Mouse (Mus musculus) myocyte (in vitro differentiated cells): ENCODE results near the gene Tmem176b. TPM values are rescaled to one million over a fixed set of nuclear protein-coding genes. Genes with fewer than 3 reads are reported as not detected.

Experiments used
- H3K27me3 ChIP-seq: one replicate; pipeline ENCODE4 v1.6.1; 2011; ENCODE audit not compliant: control insufficient read depth, insufficient read depth, insufficient read length
- H3K36me3 ChIP-seq: one replicate; pipeline ENCODE4 v1.6.1; 2011; ENCODE audit not compliant: control insufficient read depth, insufficient read depth
- H3K4me2 ChIP-seq: one replicate; pipeline ENCODE4 v1.6.1; 2011; ENCODE audit warnings: low read depth, control low read depth
- H3K4me3 ChIP-seq: one replicate; pipeline ENCODE4 v1.5.1; 2011; ENCODE audit warnings: mild to moderate bottlenecking, control low read depth, moderate library complexity
- H3K79me2 ChIP-seq: one replicate; pipeline ENCODE4 v1.6.1; 2011; ENCODE audit not compliant: control insufficient read depth, insufficient read depth
- H3ac ChIP-seq: one replicate; pipeline ENCODE4 v1.6.1; 2011; ENCODE audit not compliant: control insufficient read depth, insufficient read length
- CEBPB ChIP-seq: IDR thresholded peaks from 2 replicates; pipeline ENCODE4 v1.6.1; 2011; ENCODE audit warnings: mild to moderate bottlenecking, moderate library complexity; ENCODE audit not compliant: poor library complexity, insufficient read depth, severe bottlenecking
- E2F4 ChIP-seq: IDR thresholded peaks from one replicate; pipeline ENCODE4 v1.6.1; 2011; ENCODE audit warnings: mild to moderate bottlenecking, control low read depth, moderate library complexity; ENCODE audit not compliant: insufficient read depth
- MAX ChIP-seq: IDR thresholded peaks from one replicate; pipeline ENCODE4 v1.6.1; 2011; ENCODE audit warnings: low read depth, mild to moderate bottlenecking, control low read depth
- MYOD1 ChIP-seq, 3 experiments: IDR thresholded peaks; one replicate each; pipeline ENCODE4 v1.6.1; 2011; ENCODE audit warnings: control low read depth in 2 of 3, low read depth in 2 of 3, mild to moderate bottlenecking in 2 of 3, moderate library complexity in 1 of 3; ENCODE audit not compliant: insufficient read length in 2 of 3, control insufficient read depth in 1 of 3
- MYOG ChIP-seq, 3 experiments: IDR thresholded peaks; one replicate each; pipeline ENCODE4 v1.6.1; 2011; ENCODE audit warnings: control low read depth in 2 of 3, low read depth in 2 of 3, mild to moderate bottlenecking in 2 of 3; ENCODE audit not compliant: insufficient read length in 2 of 3, control insufficient read depth in 1 of 3, insufficient read depth in 1 of 3
- POLR2A ChIP-seq: IDR thresholded peaks from one replicate; pipeline ENCODE4 v1.6.1; 2011; ENCODE audit warnings: low read depth, mild to moderate bottlenecking, control low read depth, moderate library complexity; ENCODE audit not compliant: insufficient read length
- POLR2AphosphoS2 ChIP-seq: IDR thresholded peaks from one replicate; pipeline ENCODE4 v1.6.1; 2011; ENCODE audit warnings: low read depth, control low read depth; ENCODE audit not compliant: insufficient read length
- REST ChIP-seq: IDR thresholded peaks from one replicate; pipeline ENCODE4 v1.6.1; 2011; ENCODE audit warnings: mild to moderate bottlenecking, control low read depth, moderate library complexity; ENCODE audit not compliant: insufficient read depth, insufficient read length
- SRF ChIP-seq: IDR thresholded peaks from one replicate; pipeline ENCODE4 v1.6.1; 2011; ENCODE audit warnings: low read depth; ENCODE audit not compliant: control insufficient read depth, insufficient read length
- TCF12 ChIP-seq: IDR thresholded peaks from one replicate; pipeline ENCODE4 v1.6.1; 2011; ENCODE audit warnings: mild to moderate bottlenecking, control low read depth; ENCODE audit not compliant: poor library complexity, insufficient read depth, severe bottlenecking
- TCF3 ChIP-seq: IDR thresholded peaks from one replicate; pipeline ENCODE4 v1.6.1; 2011; ENCODE audit warnings: low read depth, control low read depth; ENCODE audit not compliant: insufficient read length
- USF1 ChIP-seq: IDR thresholded peaks from one replicate; pipeline ENCODE4 v1.6.1; 2011; ENCODE audit warnings: low read depth, mild to moderate bottlenecking, control low read depth, moderate library complexity
- polyA plus RNA-seq: library from polyadenylated mRNA; unstranded; fragments of >200 nt; fragmentation: generic; extraction: Trizol; gene quantifications from one replicate; pipeline ENCODE4 v1.2.1, GENCODE M21; 2012; ENCODE audit warnings: missing spikeins

The Tmem176b gene
- polyA plus RNA-seq, 1 experiment: 9.9 TPM

GRCm38 (mm10) chr6:48860851-48861250 lies 19.6 kb upstream of the Tmem176b start:
- Histone ChIP-seq H3K4me3 (no peak overlapping the region), H3K4me2 (no peak overlapping the region), H3K27me3 (no peaks in the 10 kb centered on the region), H3K36me3 (no peaks in the 10 kb centered on the region), H3K79me2 (no peaks in the 10 kb centered on the region), H3ac (no peak overlapping the region)
- TF ChIP-seq MAX: no peak
- TF ChIP-seq CEBPB: no peak
- no peak for TF ChIP-seq MYOG (IDR thresholded peaks at IDR 0.05; ENCODE audit: control insufficient read depth in 1 of 3, insufficient read depth in 1 of 3, insufficient read length in 2 of 3, low read depth in 2 of 3)
- TF ChIP-seq REST: no peak
- no peak for TF ChIP-seq USF1
- TF ChIP-seq E2F4: no peak
- TF ChIP-seq TCF3: no peak
- TF ChIP-seq MYOD1 (IDR thresholded peaks at IDR 0.05; ENCODE audit: control insufficient read depth in 1 of 3, insufficient read length in 2 of 3, low read depth in 2 of 3): no peak
- no peak for TF ChIP-seq TCF12
- no peak for TF ChIP-seq SRF
- TF ChIP-seq POLR2A: no peak
- TF ChIP-seq POLR2AphosphoS2: no peak

- no peaks in the 10 kb centered on the region for H3K27me3 ChIP-seq
- no peaks in the 10 kb centered on the region for H3K36me3 ChIP-seq
- TF ChIP-seq MYOG (IDR thresholded peaks at IDR 0.05; ENCODE audit: control insufficient read depth in 1 of 3, insufficient read depth in 1 of 3, insufficient read length in 2 of 3, low read depth in 2 of 3): no peak
- H3ac ChIP-seq: no peak overlapping the region
- no peak overlapping the region for H3K4me3 ChIP-seq
- no peak overlapping the region for H3K4me2 ChIP-seq
- no peaks in the 10 kb centered on the region for H3K79me2 ChIP-seq
Measured at GRCm38 (mm10) chr6:48860130-48860815, 19.0 kb upstream of the Tmem176b start.

- no peaks in the 10 kb centered on the region for H3K79me2 ChIP-seq
- no peaks in the 10 kb centered on the region for H3K27me3 ChIP-seq
- H3K4me2 ChIP-seq: no peak overlapping the region
- no peak overlapping the region for H3ac ChIP-seq
- no peaks in the 10 kb centered on the region for H3K36me3 ChIP-seq
- TF ChIP-seq MYOD1 (IDR thresholded peaks at IDR 0.05; ENCODE audit: control insufficient read depth in 1 of 3, insufficient read length in 2 of 3, low read depth in 2 of 3): no peak
- no peak for TF ChIP-seq CEBPB
- no peak for TF ChIP-seq MYOG (IDR thresholded peaks at IDR 0.05; ENCODE audit: control insufficient read depth in 1 of 3, insufficient read depth in 1 of 3, insufficient read length in 2 of 3, low read depth in 2 of 3)
- no peak for TF ChIP-seq TCF3
- TF ChIP-seq REST: no peak
- no peak for TF ChIP-seq E2F4
- TF ChIP-seq POLR2AphosphoS2: no peak
- no peak for TF ChIP-seq USF1
- no peak overlapping the region for H3K4me3 ChIP-seq
Measured at GRCm38 (mm10) chr6:48857613-48858302, 16.5 kb upstream of the Tmem176b start.

GRCm38 (mm10) chr6:48854155-48854554 lies 12.9 kb upstream of the Tmem176b start:
- TF ChIP-seq E2F4 (no peak), MAX (no peak), TCF12 (no peak), USF1 (no peak), REST (no peak), MYOG (IDR thresholded peaks at IDR 0.05; ENCODE audit: control insufficient read depth in 1 of 3, insufficient read depth in 1 of 3, insufficient read length in 2 of 3, low read depth in 2 of 3) (no peak), CEBPB (no peak), SRF (no peak), POLR2A (no peak), TCF3 (no peak)
- Histone ChIP-seq H3K36me3 (no peaks in the 10 kb centered on the region), H3K4me2 (no peak overlapping the region), H3ac (no peak overlapping the region), H3K27me3 (no peaks in the 10 kb centered on the region), H3K4me3 (no peak overlapping the region), H3K79me2 (no peaks in the 10 kb centered on the region)
